Mouse (Mus musculus): ENCODE measurements at regions not wholly inside any gene's neighbourhood (a gene's known extent, or its start where the extent isn't known, plus 50 kb on each side); places are given as distances from the start of the nearest gene placed in this dataset.

DNA sequence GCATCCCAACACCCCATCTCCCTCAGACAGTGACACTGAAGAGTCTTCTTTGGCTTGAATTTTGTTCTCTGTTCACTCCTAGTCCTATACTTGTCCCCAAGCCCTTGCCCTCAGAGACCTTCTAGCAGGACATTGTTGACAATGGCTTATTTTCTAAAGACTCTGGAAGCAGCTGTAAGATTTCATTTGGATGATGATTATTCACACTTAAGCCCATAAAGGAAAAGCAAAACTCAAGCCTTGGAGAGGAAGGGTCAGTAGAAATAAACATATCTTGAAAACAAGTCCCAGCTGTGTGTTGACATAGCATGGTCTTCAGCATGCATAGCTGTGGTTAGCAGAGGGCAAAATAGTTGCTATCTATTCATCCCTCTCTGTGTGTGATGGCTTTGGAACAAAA lies 59.9 kb upstream of the Cdh11 start:
- no peak for DNase-seq (ENCODE audit: extremely low spot score in 1 of 2, low spot score in 1 of 2)

DNA sequence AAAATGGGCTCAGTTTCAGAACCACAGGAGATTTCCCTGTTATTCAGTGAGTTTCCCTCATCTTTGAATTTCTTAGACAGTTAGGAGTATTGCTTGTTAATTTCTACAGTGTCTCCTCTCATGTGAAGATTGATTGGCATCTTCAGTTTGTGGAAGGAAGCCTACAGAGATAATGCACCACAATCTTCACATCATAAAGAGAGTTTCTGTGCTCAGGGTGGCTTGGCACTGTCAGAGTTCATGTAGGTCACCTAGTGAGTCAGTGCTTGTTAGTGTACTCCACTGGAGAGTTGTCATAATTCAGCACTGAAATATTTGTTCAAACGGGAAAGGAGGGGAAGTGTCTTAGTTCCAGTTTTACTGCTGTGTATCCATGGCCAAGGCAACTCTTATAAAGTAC lies 74.6 kb upstream of the Cdh11 start:
- no peak for DNase-seq (ENCODE audit: extremely low spot score in 1 of 2, low spot score in 1 of 2)

DNA sequence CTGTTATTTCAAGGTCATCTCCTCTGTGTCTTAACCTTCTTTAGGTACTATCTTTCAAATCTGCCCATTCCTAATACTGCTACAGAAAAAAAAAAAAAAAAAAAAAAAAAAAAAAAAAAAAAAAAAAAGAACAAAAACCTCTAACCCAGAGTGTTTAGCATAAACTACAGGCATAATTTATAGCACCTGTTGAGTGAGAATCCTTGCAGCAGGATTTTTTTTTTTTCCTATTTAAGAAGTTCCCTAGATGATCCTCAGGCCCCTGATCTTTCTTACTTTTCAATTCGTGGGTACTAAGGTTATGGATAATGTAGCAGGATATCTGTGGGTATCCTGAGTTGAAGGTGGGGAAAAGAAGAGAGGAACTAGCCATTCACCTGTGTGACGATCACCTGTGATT lies 114.1 kb upstream of the Cdh11 start:
- no peak for DNase-seq (ENCODE audit: extremely low spot score in 1 of 2, low spot score in 1 of 2)

DNA sequence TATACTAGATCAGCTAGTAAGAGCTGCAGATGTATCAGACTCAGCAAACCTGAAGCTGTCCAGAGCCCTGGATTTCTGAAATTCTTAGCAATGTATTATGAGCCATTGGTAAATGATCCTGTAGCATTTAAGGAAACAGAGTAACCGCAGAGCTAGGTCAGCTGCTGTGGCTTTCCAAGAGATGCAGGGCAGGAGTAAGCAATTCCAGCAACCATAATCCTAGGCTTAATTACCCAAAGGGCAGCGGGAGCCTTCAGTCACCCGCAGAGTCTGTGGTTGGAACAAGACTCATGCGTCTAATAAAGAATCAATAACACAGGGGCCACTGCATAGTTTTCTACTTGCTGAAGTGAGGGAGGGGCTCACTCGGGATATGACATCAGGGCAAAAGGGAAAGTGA lies 115.2 kb upstream of the Cdh11 start:
- DNase-seq (ENCODE audit: extremely low spot score in 1 of 2, low spot score in 1 of 2): no peak

DNA sequence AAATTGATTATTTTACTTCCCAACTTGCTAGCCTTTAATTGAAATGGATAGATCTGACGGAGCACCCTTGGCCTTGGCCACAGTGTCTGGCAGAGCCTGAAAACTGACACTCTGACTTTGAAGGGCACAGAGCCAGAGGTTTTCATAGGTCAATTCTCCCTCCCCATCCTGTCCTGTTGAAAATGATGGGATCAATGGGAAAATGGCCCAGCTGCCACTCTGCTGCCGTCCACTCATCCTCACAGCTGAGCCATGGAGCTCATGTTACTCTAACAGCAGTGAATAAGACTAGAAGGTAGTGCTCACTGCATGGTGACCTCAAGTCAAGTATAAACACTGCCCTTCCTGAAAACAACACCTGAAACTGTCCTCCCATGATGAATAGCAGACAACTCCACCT lies 122.0 kb upstream of the Cdh11 start:
- DNase-seq (ENCODE audit: extremely low spot score in 1 of 2, low spot score in 1 of 2): no peak

DNA sequence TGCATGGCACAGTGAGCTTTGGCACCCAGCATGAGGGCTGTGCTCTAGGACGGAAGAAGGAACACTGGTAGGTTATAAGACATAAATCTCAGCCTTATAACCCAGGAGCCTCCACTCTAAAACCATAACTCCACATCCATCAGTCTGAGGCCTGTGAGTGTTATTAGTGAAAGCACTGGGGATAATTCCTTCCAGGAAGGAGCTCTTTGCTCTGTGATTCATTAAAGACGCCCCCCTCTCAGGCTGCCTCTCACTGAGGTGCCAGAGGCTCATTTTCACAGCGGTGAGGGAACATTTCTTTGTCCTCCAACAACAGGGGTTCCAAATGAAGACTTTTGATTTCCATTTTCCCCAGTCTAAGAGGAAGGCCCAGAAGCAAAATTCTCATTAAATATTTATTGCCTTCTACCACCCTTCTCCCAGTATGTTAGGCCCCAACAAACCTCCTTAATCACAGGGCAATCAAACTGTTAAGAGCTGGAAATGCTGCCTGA lies 145.9 kb upstream of the Cdh11 start:
- DNase-seq (ENCODE audit: extremely low spot score in 1 of 2, low spot score in 1 of 2): no peak

DNA sequence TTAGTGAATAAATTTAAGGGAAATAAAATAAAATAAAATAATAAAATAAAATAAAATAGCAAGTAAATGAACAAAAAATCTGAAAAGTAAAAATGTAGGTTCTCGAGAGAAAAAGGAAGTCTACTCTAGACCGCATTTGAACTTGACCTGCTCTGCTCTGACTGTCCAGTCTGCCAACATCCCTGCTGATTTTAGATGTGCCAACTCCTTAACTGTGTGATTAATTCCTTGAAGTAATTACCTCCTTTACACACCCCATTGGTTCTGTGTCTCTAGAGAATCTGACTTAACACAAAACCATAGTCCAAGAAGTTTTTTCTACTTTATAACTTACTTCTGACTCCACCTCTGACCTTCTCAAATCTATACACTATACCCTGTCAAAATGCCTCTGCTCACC lies 153.3 kb upstream of the Cdh11 start:
- no peak for DNase-seq (ENCODE audit: extremely low spot score in 1 of 2, low spot score in 1 of 2)

DNA sequence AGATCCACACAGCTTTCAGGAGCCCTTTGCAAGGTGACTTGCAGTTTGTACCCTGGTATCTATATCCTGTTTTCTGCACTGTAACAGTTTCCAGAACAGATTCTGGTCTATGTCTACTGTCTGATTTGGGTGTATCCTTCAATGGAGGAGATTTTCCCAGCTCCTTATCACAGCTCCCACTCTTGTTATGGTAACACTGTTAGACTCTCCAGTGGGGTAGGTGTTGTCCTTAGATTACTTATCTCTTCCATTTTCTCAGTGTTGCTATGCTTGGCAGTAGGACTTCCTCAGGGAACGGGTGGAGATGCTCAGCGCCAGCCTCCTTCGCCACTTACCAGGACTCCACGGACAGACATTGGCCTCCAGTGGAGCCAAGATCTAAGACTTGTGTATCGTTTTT lies 160.1 kb upstream of the Cdh11 start:
- peak in 1 of 2 experiments; percentile 1 for DNase-seq (ENCODE audit: extremely low spot score in 1 of 2, low spot score in 1 of 2)

DNA sequence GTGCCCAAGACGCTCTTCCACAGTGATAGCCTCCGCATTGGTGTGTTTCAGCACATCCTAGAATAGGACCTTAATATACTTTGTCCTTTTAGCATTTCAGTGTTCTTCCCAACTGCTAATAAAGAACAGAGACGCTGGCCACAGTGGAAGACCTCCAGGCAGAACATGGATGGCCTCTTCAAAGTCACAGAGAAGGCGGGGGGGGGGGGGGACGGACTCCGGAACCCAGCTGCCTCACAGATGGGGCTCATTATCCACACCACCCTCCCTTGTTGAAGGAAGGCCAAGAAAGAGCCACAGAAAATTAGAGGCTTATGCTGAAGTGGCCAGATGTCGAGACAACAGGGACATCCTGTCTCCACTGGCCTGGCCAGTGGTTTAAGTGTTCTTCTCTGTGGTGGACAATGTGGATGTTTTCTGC lies 192.7 kb upstream of the Cdh11 start:
- no peak for DNase-seq (ENCODE audit: extremely low spot score in 1 of 2, low spot score in 1 of 2)

DNA sequence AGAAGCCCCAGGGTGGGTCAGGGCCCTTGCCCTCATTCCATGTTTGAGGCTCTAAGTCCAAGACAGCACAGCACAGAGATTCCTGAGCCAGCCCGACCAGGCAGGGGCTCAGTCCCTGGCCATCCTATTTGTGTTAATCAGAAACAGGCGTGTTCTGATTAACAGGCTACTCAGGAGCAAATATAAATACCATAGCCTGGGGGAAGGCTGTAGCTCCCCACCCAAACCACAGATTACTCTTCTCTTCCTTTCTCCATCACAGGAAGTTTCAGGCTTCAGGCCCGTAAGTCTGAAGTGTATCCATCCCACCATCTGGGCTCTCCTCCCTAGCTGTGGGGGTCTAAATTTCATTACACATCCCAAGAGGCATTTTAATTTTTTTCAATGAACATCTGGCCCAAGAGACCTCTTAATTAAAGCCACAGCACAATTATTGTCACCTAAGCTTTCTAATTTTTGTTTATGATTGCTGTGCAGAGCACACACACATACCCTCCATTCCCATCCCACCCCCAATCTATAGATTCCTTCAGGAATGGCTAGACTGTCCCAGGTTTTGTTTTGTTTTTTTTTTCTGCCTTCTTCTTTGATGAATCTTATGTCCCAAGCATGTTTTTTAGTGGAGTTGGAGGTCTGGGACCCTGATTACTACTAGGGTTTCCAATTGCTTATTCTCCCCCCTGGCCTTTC lies 197.9 kb upstream of the Cdh11 start:
- no peak for DNase-seq (ENCODE audit: extremely low spot score in 1 of 2, low spot score in 1 of 2)

DNA sequence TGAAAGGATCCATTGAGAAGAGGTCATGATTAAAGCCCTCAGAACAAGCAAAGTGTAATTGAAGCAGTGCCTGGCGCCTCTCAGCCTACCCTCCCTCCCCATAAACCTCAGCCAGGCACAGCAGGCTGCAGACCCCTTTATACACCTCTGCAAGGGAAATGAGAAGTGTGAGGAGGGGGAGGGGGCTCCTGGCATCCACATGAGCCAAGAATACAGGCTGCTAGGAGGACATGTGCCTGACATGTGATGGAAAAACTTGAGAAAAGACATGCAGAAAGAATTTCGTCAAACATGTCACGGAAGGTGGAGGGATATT lies 198.4 kb upstream of the Cdh11 start:
- no peak for DNase-seq (ENCODE audit: extremely low spot score in 1 of 2, low spot score in 1 of 2)

DNA sequence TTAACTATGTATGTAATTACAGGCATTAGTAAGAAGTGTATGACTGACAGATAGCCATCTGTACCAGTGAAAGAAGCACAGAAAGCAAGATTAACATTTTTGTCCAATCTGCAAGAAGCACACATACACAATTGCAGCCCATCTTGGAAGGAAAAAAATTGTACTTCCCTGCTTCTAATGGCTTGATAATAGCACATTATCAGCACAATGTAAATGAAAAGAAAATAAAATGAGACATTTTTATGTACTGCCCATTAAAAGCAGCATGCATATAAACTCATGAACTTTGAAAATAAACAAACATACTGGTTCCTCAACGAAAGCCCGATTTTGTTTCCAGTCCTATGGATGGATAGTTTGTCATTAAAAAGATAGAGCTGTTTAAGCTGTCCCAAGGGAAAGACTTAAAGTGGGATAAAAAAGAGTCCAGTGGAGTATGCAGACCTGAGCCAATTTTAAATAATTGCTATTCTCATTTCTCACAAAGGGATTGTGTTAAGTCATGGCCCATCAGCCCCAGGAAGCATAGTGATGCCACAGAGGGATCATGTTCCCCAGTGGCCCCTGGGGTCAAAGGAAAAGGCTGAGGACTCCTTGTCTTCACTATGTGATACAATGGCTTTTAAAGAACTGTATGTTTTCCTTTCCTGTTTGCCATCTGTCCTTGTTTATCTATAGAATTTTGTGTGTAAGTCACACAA lies 222.0 kb upstream of the Cdh11 start:
- no peak for DNase-seq (ENCODE audit: extremely low spot score in 1 of 2, low spot score in 1 of 2)

DNA sequence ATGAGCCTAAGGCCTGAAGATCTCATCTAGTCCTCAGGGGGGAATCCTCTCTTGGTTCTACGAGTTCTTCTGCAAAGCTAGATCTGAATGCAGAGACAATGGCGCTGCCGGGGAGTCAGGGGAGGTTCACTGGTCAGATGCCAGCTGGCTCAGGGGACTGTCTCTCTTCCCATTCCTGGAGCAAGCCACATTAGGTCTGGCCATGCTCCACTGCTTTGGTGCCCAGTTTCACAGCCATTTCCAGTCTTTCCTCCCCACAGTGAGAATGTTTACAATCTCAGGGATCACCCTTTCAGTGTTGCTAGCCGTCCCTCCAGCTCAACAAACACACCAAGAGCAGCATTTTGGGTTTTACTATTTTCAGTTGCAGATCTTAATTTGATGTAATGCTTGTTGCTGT lies 233.7 kb upstream of the Cdh11 start:
- DNase-seq (ENCODE audit: extremely low spot score in 1 of 2, low spot score in 1 of 2): peak in 1 of 2 experiments; percentile 10

DNA sequence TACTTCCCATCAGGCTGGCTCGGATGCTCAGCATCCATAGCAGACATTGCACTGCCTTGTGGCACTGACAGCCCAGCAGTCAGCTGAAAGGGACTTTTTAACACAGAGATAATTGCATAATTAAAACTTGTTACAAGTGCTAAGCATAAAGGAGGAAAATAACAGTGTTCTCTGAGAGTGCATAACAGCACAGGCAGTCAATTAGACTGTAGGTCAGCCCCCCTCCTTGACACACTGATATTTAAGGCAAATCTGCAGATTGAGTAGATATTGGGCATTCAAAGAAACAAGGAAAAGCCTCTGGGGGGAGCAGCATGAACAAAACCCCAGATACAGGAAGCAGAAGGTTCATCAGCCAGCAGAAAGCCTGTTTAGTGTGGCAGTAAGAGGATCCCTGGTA lies 237.8 kb upstream of the Cdh11 start:
- no peak for DNase-seq (ENCODE audit: extremely low spot score in 1 of 2, low spot score in 1 of 2)

DNA sequence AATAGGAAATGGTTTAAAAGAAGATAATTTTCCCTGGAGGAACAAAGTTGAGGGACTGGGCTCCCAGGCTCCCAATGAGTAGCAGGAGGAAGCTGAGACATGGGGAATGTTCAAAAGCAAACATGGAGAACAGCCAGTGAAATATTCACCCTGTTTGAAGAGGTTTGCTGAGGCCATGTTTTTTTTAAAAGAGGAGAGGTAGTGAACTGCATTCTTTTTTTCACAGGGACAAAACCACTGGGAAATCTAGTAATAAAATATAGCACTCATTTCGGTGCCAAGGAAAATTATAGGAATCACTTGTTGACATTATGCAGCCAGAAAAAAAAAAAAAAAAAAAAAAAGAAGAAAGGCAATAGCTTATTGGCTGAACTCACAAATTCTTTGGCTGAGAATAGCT lies 246.3 kb upstream of the Cdh11 start:
- DNase-seq (ENCODE audit: extremely low spot score in 1 of 2, low spot score in 1 of 2): no peak

DNA sequence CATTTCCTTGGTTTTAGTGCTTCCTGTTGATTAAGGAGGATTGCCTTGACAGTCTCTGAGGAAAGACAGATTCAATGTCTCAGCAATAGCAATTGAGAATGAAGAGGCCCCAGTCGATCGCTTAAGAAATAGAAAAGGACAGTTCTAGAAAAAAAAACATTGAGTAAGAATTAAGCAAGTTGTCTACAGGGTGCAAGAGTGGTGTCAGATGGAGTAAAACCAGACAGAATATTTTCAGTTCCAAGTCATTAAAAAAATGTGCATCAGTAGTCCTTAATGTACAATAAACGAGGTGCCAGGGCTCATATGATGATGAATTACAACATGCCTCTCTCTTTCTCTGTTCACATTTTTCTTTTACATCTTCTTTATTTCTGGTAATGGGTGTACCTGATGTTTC lies 248.5 kb upstream of the Cdh11 start:
- no peak for DNase-seq (ENCODE audit: extremely low spot score in 1 of 2, low spot score in 1 of 2)

DNA sequence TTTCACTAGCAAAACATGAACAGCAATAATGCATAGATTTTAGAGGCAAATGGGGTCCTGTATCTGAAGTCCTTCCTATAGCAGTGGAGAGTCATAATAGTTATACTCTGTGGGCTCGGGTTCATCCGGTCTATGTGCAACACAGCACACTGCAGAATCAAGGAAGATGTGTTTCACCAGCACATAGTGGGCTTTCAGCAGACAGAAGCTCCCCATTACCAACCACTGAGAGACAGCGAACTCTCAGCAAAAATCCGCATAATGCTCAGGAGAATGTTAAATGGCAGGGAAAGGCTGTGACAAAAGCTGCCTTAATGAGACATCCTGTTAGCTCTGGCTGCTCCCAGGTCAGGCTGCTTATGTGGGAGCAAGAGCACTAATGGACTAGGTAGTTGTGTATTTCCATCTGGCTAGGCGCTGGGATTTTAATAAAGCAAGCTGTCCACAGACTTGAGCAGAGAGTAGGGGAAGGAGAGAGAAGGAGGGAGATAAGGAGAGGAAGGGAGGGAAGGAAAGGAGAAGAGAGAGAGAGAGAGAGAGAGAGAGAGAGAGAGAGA lies 286.7 kb upstream of the Cdh11 start:
- no peak for DNase-seq (ENCODE audit: extremely low spot score in 1 of 2, low spot score in 1 of 2)

DNA sequence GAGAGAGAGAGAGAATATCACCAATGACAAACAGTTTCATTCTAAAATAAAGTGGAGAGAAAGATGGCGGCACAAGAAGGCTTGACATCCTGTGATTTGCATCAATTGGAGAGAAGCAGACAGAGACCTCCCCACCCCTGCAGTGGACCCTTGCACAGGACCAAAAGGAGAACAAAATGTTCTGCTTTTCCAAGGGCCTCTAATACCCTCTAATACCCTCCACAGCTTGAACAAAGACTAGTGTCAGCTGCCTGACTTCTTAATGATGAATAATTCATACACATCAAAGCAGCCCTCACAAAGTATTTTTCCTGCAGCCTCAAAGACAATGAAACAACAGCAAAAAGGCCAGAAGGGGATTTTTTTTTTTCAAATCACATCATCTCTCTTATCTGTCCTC lies 287.2 kb upstream of the Cdh11 start:
- no peak for DNase-seq (ENCODE audit: extremely low spot score in 1 of 2, low spot score in 1 of 2)

DNA sequence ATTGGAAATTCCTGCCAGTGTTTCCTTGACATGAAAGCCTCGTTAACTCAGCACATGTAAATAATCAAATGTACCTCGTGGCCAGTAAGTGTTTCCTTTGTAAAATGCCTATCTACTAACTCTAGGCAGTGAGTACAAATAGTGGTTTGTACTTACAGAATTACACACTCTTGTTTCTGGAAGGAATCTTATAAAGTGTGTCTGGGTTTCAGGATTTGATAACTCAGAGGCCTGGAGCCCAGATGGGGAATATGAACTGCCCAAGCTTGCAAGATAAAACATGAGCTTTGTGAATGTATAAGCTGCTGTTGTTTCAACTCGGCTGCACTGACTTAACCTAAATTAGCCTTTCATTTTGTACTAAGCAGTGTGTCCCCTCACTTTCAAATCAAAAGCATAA lies 293.1 kb upstream of the Cdh11 start:
- no peak for DNase-seq (ENCODE audit: extremely low spot score in 1 of 2, low spot score in 1 of 2)

DNA sequence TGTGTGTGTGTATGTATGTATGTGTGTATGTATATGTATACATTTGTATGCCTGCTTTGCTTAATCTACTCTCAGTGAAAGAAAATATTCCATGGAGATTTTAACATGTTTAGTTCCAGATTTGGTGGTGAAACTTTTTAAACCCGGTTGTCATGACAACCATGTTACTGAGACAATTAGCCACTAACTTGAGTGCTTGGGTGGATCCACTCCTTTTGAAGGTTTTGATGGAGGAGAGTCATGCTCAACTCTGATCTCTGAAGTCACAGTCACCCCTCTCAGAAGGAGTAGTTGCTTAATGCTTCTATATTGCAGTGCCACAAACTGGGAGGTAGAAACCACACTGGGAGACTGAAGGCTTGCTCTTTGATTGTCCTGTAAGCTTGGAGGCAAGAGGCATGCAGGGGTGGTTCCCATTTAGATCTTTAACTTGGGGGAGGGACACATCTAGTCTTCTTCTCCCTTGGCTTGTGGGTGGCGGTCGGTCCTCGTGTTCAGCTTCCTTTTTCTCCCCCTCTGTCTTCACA lies 301.6 kb upstream of the Cdh11 start:
- DNase-seq (ENCODE audit: extremely low spot score in 1 of 2, low spot score in 1 of 2): peak in 1 of 2 experiments; percentile 37

DNA sequence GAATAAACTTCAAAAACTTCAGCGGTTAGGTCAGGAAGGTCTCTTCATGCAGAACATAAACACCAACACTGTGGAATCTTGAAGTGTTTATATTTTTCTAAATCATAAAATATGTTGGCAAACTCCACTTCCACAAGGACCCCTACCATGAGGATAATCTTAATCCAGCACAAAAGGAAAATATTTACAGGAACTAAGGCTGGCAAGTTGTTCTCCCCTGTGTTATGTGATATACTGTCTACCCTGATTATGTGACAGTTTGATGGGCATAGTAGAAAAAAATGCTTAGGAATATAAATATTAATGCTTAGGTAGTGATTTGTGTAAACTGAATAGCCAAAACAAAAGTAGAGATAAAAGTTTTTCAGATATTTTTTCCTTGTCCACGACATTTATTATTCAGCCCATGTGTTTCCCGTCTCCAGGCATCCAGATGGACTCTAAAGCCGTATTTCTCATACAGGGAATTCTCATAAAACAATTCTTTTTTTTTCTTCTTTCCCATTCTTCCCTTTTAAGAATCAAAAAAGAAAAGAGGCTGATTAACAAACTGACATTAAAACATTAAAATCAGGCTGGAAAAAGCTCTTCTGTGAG lies 311.2 kb upstream of the Cdh11 start:
- DNase-seq (ENCODE audit: extremely low spot score in 1 of 2, low spot score in 1 of 2): no peak

DNA sequence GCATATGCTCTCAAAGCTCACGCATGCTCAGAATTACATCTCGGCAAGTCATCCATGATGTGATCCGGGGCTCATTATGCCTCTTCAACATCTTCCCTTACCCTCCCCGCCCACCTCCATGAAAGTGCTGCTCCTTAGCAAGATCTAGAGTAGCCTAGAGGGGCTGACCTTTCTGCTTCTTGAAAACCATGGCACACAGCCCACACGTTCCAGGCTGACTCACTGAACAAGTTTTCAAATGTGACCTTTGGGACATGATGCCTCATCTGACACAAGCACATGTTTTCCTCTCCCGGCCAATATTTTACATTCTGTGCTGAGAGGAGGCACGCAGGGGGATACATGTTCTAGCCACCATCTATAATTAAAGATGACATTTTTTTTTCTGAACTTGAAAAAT lies 340.1 kb upstream of the Cdh11 start:
- no peak for DNase-seq (ENCODE audit: extremely low spot score in 1 of 2, low spot score in 1 of 2)
